Mouse (Mus musculus) midbrain, embryonic 16.5 days (tissue): ENCODE measurements around the gene Actn1. TPM values are rescaled to one million over a fixed set of nuclear protein-coding genes. Genes with fewer than 3 reads are reported as not detected.

Source experiments
- ATAC-seq: fragments of 200-750 bp; cut with Nextera tagmentation; 2 replicates; pipeline ENCODE4 v1.8.0; 2017; ENCODE audit warnings: moderate TSS enrichment
- H3K27ac ChIP-seq: fragments of 300-500 bp; sonication (generic); 2 replicates; pipeline ENCODE4 v1.5.1; 2014; ENCODE audit warnings: mild to moderate bottlenecking, low read length, mixed read lengths
- H3K27me3 ChIP-seq: fragments of 300-500 bp; sonication (generic); 2 replicates; pipeline ENCODE4 v1.6.1; 2014; ENCODE audit warnings: low read depth, low read length, mixed read lengths; ENCODE audit not compliant: control insufficient read depth, insufficient read depth
- H3K36me3 ChIP-seq: fragments of 300-500 bp; sonication (generic); 2 replicates; pipeline ENCODE4 v1.6.1; 2014; ENCODE audit warnings: mild to moderate bottlenecking, low read length, moderate library complexity, mixed read lengths; ENCODE audit not compliant: control insufficient read depth, insufficient read depth
- H3K4me1 ChIP-seq: fragments of 300-500 bp; sonication (generic); 2 replicates; pipeline ENCODE4 v1.6.1; 2014; ENCODE audit warnings: mild to moderate bottlenecking, low read length, mixed read lengths; ENCODE audit not compliant: control insufficient read depth, insufficient read depth
- H3K4me2 ChIP-seq: fragments of 300-500 bp; sonication (generic); 2 replicates; pipeline ENCODE4 v1.6.1; 2014; ENCODE audit warnings: mild to moderate bottlenecking, low read length, mixed read lengths
- H3K4me3 ChIP-seq: fragments of 300-500 bp; sonication (generic); 2 replicates; pipeline ENCODE4 v1.5.1; 2014; ENCODE audit warnings: low read depth, mild to moderate bottlenecking, low read length, moderate library complexity, mixed read lengths
- H3K9ac ChIP-seq: fragments of 300-500 bp; sonication (generic); 2 replicates; pipeline ENCODE4 v1.6.1; 2014; ENCODE audit warnings: low read depth, low read length, mixed read lengths
- H3K9me3 ChIP-seq: fragments of 300-500 bp; sonication (generic); replicated peaks from 2 replicates; pipeline ENCODE4 v1.6.1; 2014; ENCODE audit warnings: mild to moderate bottlenecking, low read length, mixed read lengths; ENCODE audit not compliant: control insufficient read depth, poor library complexity, severe bottlenecking
- WGBS: fragments of 180-500 bp; shearing (Covaris S2); extraction: QIAGEN DNeasy Blood & Tissue Kit; methylation state at CpG from one replicate; pipeline ENCODE4 v1.1.7; 2014; 5-methylcytosine and 5-hydroxymethylcytosine counted together
- polyA plus RNA-seq: library from polyadenylated mRNA; unstranded; fragments of >200 nt; fragmentation: Nextera tagmentation; extraction: Ambion mirVana; gene quantifications from 2 replicates; pipeline ENCODE4 v1.2.1, GENCODE M21; 2015

Gene Actn1
- polyA plus RNA-seq, 1 experiment from 2014 or later = 6.6 TPM

DNA sequence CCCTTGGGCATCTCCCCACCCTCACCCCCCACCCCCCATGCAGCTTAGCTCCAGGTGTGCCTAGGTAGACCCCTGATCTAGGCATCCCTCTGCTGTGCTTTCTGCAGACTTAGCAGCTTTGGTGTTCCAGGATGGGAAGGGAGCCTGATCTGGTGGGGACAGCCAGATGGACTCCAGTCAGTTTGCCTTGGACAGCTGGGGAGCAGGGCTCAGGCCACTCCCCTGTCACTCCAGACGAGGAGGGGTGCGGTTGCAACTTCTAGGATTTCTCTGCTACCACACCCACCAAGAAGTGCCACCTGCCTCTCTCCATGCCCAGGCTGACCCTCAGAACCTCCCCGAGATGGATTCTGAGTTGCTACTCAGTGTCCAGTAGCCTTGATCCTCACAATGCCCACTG, 136.0 kb downstream of the Actn1 start:
- no peak overlapping the region for H3K9ac ChIP-seq
- H3K4me3 ChIP-seq = no peak overlapping the region
- H3K4me1 ChIP-seq = peaks cover 7% of the 10 kb centered on the region; the same call in 1 of the 2 replicates
- no peak overlapping the region for H3K27ac ChIP-seq
- H3K9me3 ChIP-seq = no peaks in the 10 kb centered on the region
- 0 out of 2 replicates have a peak, but pooled peaks cover 4% of the 10 kb centered on the region for H3K36me3 ChIP-seq
- 83% methylated on average over 3 of the region's 3 CpGs for WGBS
- ATAC-seq = no peak
- no peaks in the 10 kb centered on the region for H3K27me3 ChIP-seq
- no peak overlapping the region for H3K4me2 ChIP-seq

- peaks cover 7% of the 10 kb centered on the region; the same call in 1 of the 2 replicates for H3K4me1 ChIP-seq
- H3K27ac ChIP-seq = no peak overlapping the region
- ATAC-seq = no peak
- no peak overlapping the region for H3K4me3 ChIP-seq
- 74% methylated on average over 4 of the region's 4 CpGs for WGBS
- H3K9me3 ChIP-seq = no peaks in the 10 kb centered on the region
- no peaks in the 10 kb centered on the region for H3K27me3 ChIP-seq
- no peak overlapping the region for H3K9ac ChIP-seq
- H3K36me3 ChIP-seq = 0 out of 2 replicates have a peak, but pooled peaks cover 4% of the 10 kb centered on the region
- no peak overlapping the region for H3K4me2 ChIP-seq
Measured at GRCm38 (mm10) chr12:80123227-80123803, 136.9 kb downstream of the Actn1 start.

DNA sequence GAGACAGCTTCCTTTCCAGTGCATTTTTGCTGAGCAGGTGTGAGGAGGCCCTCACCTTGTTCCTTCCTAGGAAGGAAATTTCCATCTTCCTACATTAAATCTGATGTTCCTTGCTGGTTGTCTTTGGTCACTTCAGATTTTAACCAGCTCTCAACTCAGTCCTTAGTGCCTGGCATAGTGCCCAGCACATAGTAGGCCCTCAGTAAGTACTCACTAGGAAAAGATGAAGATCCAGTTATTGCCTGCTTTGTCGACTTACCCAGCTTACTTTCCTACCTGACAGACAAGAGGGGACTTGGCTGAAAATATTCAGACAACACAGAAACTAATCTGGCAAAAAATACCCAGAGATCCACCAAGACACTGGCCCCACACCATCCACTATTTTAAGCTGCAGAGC, 138.7 kb downstream of the Actn1 start:
- H3K4me1 ChIP-seq = peaks cover 13% of the 10 kb centered on the region

DNA sequence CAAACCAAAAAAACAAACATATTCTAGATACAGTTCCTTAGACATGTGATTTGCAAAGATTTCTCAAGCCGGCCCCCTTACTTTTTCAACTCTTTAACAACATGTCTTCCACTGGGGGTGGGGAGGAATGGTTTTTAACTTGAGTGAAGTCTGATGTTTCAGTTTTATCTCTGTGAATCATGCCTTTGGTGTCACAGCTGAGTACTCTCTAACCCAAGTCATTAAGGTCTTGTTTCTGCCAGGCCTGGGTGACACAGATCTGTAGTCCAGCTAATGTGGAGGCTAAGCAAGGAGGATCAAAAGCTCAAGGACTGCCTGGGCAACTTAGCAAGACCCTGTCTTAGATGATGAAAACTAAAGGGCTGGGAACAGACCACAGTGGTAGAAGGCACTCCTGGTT, 141.6 kb downstream of the Actn1 start:
- H3K4me3 ChIP-seq = no peak overlapping the region
- H3K9ac ChIP-seq = no peak overlapping the region
- peaks cover 30% of the 10 kb centered on the region for H3K4me1 ChIP-seq
- H3K9me3 ChIP-seq = no peaks in the 10 kb centered on the region
- peaks cover 5% of the 10 kb centered on the region; the same call in 1 of the 2 replicates for H3K27me3 ChIP-seq
- no peak overlapping the region for H3K27ac ChIP-seq
- H3K4me2 ChIP-seq = no peak overlapping the region
- no peak for ATAC-seq
- 98% methylated on average over 1 of the region's 1 CpGs for WGBS
- H3K36me3 ChIP-seq = 0 out of 2 replicates have a peak, but pooled peaks cover 4% of the 10 kb centered on the region

More for the DNA sequence above, 138.7 kb downstream of the Actn1 start:
- Histone ChIP-seq H3K9me3 (no peaks in the 10 kb centered on the region), H3K9ac (no peak overlapping the region), H3K36me3 (0 out of 2 replicates have a peak, but pooled peaks cover 4% of the 10 kb centered on the region), H3K4me2 (no peak overlapping the region), H3K27me3 (no peaks in the 10 kb centered on the region), H3K27ac (no peak overlapping the region), H3K4me3 (no peak overlapping the region)
- no peak for ATAC-seq
- 88% methylated on average over 1 of the region's 1 CpGs for WGBS

Other genes with a start within 250 kb of the Actn1 start
- gene Zfp36l1, start 147.4 kb downstream of the Actn1 start, polyA plus RNA-seq = 26.5 and 29.9 TPM in 2 replicates
- gene Dcaf5, start 176.2 kb upstream of the Actn1 start, polyA plus RNA-seq = 25.0 and 27.2 TPM in 2 replicates
- gene Exd2, start 202.7 kb upstream of the Actn1 start, polyA plus RNA-seq = 66.4 and 66.9 TPM in 2 replicates